Mouse (Mus musculus) heart, adult 9 months (tissue): Measurements from ENCODE around the gene AY761185.
"Not testable (repeated sequence)": the region's sequence is repeated elsewhere in the genome, so short reads cannot be mapped to it uniquely, and the experiment has no call there.

Experiments used
- DNase-seq, 2 experiments: peaks; one replicate each; pipeline ENCODE4 v3.0.0; 2022; ENCODE audit warnings: low spot score in 2 of 2

The AY761185 gene

DNA sequence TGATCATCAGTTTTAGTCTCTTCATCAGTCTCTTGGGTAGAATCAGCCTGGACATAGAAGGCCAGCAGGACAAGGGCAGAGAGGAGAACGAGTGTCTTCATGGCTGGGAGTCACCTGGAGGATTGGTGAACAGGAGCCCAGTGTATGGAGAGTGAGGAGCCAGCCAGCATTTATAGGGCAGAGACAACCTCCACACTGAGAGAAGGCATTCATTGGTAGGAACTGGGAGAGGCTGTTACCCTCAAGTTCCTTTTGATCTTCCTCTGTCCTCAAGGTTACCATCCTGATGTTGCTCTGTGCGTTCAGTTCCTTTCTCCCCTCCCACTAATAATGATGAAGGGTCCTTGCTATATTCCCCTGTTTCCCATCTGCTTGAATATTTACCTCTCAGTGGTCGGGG lies at the start of gene AY761185:
Gene AY761185 (minus strand): TSS at position 101 of the 400 bp plus-strand sequence.
- no peak for DNase-seq

DNA sequence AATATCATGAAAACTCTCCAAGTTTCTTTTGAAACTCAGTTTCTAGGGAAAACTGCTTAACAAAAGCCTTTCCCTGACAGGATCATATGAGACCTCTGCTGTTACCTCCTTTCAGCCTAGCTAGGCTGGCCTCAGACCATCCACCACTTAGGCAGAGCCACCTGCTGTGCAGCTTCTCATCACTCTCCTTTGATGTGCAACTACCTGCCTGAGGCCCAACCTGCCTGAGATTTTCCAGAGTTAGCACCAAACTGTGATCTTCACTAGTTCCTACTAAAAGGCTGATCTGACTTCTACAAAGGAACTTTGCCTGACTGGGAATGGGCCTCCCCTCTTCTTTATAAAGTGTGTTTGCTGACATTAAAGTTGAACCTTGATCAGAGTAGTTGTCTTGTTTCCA lies 49.5 kb upstream of the AY761185 start:
- not testable (repeated sequence) for DNase-seq

DNA sequence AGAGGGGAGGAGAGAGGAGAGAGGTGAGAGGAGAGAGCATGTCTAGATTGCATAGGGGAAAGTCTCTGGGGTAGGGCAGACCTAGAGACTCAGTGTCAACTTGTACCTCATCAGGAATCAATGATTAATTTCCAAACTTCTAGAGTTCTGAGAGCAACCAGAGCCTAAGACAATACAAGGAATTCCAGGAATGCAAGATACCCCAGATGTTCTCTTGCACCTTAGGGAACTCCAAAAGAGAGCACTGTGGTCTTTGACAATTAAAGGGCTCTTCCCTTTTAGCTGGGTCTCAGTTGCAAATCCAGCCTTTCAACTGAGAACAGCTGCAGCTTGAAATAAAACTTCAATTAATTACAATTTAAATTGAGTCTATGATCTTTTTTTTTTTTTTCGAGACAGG lies 35.3 kb upstream of the AY761185 start:
- DNase-seq, result no peak

DNA sequence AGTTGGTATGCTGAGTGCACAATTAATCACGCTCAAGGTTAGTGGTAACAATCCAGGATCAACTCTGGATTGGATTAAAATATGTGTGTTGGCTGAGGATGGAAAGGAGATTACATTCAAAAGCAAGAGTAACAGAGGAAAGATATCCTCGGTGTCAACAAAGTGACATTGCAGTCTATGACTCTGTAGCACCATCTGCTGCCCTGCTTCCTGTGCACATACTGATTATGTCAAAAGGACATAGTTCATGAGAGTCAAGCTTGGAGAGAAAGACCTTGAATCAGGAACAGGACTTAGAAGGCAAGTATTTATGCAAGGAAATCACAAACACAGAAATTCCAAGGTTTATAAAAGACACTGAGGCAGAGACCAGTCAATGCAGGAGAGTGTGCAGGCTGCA lies 20.0 kb upstream of the AY761185 start:
- DNase-seq, result no peak

DNA sequence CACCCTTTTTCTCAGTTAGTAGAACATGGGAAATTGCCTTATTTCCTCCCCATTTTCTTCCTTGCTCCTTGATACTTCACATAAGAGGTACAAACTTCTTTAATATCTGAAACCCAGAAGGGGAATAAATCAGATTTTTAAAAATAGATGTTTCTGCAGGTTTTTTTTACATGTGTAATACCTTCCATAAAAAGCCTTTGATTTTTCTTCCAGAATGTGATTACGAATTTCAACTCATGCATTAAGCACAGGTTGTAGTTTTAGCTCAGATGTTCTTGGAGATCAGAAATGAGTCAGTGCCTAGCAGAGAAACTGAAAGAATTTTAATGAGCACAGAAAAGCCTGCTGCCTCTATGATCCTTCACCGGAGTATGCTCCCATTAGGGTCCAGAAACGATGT lies 22.5 kb downstream of the AY761185 start, which contains the start of gene Gm6040:
Gene Gm6040 (minus strand): TSS at position 101 of the 400 bp plus-strand sequence.
- DNase-seq, result no peak

DNA sequence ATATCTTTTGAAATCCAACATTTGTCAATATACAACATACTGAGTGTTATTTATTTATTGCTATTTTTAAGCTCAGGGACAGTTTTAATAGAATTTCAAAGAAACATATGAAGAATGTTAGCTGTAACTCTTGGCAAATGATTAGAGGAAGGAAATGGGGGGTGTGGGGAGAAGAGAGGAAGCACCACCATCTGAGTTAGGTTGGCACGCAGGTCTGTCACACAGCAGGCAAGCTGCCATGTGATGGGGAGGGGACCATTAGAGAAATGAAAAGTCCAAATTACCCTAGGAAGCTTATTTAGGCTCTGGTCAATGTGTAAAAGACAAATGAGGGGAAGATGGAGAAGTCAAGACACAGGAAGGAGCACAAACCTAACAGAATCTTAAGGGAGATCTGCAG lies 32.2 kb downstream of the AY761185 start:
- DNase-seq, result no peak

DNA sequence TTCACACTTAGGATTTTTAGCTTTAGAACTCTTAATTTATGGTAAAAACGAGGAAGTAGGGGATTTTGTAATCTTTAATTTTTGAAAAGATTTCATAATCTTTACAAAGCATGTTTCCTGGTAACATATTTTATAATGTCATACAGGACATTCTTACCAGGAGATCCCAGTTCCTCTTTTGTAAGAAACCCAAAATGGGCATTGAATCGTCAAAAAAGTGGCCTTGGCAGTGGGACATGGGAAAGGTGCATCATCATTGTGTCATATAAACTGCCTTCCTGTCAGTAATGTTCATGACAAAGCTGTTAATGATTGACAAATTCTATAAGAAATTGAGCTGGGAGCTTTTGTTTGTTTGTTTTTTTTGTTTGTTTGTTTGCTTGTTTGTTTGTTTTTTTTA lies 36.3 kb downstream of the AY761185 start:
- DNase-seq, result no peak

DNA sequence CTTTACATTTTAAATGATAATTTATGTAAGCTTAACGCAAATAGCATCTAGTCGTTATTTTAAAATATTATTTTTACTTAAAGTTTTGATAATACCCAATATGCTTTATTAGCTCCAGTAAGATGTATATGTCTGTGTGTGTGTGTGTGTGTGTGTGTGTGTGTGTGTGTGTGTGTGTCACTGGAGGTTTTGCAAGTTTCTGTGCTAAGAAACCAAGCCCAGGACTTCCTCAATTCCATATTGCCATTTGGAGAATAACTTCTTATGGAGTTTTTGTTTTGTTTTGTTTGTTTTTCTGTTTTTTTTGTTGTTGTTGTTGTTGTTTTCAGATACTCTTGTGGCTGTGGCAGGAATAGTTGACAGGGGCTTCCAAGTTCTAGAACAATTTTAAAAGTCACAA lies 37.4 kb downstream of the AY761185 start:
- DNase-seq, result no peak

DNA sequence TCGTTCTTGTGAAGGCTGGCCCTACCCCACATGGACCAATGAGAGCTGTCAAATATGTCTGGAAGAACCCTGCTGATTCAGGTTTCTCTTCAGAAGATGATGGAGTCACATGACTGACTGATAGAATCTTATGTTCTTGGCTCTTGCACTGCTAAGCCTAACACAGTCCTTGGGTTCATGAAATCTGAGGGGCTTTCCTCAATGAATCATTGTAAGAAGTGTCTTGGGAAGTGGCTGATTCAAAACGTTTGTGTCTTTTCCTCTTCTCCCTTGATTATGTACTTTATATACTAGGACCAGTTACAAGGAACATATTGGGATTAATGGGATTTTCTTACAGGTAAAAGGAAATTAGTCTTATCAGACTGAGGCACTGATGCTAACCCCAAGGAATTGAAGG lies 42.0 kb downstream of the AY761185 start, which contains the start of gene Gm15056:
Gene Gm15056 (minus strand): TSS at position 101 of the 400 bp plus-strand sequence.
- DNase-seq, result no peak
